Mouse (Mus musculus) urinary bladder, postnatal 14 days (tissue): Measurements from ENCODE around the gene Ramp2.

Experiments used
- DNase-seq: peaks from one replicate; pipeline ENCODE4 v3.0.0; 2021; ENCODE audit warnings: low spot score

Ramp2 gene

GRCm38 (mm10) chr11:101269577-101270116 lies 23.8 kb downstream of the Ramp2 start:
- DNase-seq = peak; percentile 49

GRCm38 (mm10) chr11:101272446-101272845 lies 26.6 kb downstream of the Ramp2 start:
- DNase-seq = no peak

- no peak for DNase-seq
These were observed 29.5 kb downstream of the Ramp2 start for GRCm38 (mm10) chr11:101275309-101275708.

- no peak for DNase-seq
These were observed 30.7 kb downstream of the Ramp2 start for GRCm38 (mm10) chr11:101276319-101277070.

- peak; percentile 78 for DNase-seq
These were observed 31.8 kb downstream of the Ramp2 start for GRCm38 (mm10) chr11:101277381-101278222.

GRCm38 (mm10) chr11:101278223-101279192 lies 32.7 kb downstream of the Ramp2 start, which contains the start of the genes Cntd1 and Coa3:
Gene Cntd1 (plus strand): TSS chr11:101279012.
Gene Coa3 (minus strand): TSS chr11:101279114.
- DNase-seq = peak; percentile 85

GRCm38 (mm10) chr11:101279193-101279569 lies 33.4 kb downstream of the Ramp2 start:
- no peak for DNase-seq

GRCm38 (mm10) chr11:101280837-101281236 lies 35.0 kb downstream of the Ramp2 start:
- DNase-seq = no peak

- DNase-seq = no peak
These were observed 37.1 kb downstream of the Ramp2 start for GRCm38 (mm10) chr11:101282896-101283295.

GRCm38 (mm10) chr11:101283805-101284204 lies 38.0 kb downstream of the Ramp2 start:
- no peak for DNase-seq

GRCm38 (mm10) chr11:101287306-101287705 lies 41.5 kb downstream of the Ramp2 start:
- peak; percentile 59 for DNase-seq

GRCm38 (mm10) chr11:101291231-101291630 lies 45.4 kb downstream of the Ramp2 start:
- DNase-seq = no peak

GRCm38 (mm10) chr11:101295191-101295590 lies 49.4 kb downstream of the Ramp2 start:
- DNase-seq = no peak

- DNase-seq = no peak
These were observed 55.1 kb downstream of the Ramp2 start for GRCm38 (mm10) chr11:101300881-101301280.

- DNase-seq = no peak
These were observed 55.6 kb downstream of the Ramp2 start for GRCm38 (mm10) chr11:101301299-101302003.

- DNase-seq = peak; percentile 99
These were observed 56.4 kb downstream of the Ramp2 start, which contains the start of gene Becn1 for GRCm38 (mm10) chr11:101302004-101302798. Gene Becn1 (minus strand): TSS chr11:101302286.

- DNase-seq = no peak
These were observed 61.9 kb downstream of the Ramp2 start for GRCm38 (mm10) chr11:101307744-101308143.
